Mouse (Mus musculus) kidney, postnatal 4 days (tissue): Measurements from ENCODE around the gene Tnik.

Experiments used
- DNase-seq, 2 experiments: peaks; one replicate each; pipeline ENCODE4 v3.0.0; 2021; ENCODE audit warnings: mixed read lengths in 2 of 2

The Tnik gene

DNA sequence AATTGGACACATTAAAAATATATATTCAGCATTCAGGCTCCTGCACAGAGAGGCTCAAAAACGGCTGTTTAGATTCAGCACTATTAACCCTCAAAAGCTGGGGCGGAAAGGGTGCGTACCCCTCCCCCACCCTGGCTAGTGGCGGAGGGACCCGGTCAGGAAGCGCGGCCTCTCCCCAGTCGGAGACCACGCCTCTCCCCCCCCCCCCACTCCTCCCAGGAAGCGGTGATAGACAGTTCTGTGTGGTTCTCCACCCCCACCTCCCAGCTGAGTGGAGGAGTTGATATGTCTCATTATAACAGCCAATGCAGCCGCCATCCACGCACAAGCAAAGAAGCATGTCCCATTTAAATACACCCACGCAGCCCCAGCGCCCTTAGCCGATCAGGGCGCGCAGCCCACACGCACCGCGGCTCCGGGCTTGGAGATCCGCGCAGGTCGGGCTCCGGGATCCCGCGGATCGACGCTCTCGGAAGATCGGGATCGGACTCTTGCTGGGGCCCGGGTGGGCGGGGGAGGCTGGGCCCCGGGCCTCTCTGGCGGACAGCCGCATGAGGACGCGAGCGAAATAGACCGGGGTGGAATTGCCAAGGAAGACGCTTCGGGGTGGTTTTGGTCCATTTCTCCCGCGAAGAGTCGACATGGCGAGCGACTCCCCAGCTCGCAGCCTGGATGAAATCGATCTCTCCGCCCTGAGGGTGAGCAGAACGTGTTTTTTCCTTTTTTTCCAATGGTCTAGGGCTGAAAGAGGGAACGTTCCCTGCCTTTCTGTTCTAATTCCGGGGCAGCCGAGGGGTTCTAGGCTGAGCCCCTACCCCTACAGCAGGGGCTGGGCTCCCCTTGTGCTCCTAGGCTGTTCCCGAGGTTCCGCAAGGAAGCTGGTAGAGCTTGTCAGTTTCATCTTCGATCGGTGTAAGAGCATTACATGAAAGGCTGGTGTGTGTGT lies at the start of gene Tnik:
Tnik (plus strand) TSS at position 213 of the 946 bp plus-strand sequence.
- DNase-seq = peak; percentile 67 to 79

DNA sequence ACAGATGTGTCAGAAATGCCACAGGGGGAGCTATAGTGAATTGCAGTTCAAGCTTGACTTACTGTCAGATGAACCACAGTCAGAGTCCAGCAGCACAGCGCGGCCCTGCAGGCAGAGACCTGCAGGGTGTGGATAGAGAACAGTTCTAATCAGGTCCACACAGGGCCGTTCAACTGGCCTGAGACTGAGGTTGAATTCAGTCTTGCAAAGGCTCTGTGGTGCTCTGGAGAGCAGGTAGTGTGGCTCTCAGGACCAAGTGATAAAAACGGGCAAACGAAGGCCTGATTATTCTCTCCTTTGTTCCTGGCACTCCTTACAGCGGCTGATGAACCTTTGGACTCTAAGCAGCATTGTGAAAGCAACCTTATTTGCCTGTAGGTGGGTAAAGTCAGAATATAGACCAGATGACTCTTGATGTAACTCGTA lies 48.1 kb upstream of the Tnik start:
- no peak for DNase-seq

DNA sequence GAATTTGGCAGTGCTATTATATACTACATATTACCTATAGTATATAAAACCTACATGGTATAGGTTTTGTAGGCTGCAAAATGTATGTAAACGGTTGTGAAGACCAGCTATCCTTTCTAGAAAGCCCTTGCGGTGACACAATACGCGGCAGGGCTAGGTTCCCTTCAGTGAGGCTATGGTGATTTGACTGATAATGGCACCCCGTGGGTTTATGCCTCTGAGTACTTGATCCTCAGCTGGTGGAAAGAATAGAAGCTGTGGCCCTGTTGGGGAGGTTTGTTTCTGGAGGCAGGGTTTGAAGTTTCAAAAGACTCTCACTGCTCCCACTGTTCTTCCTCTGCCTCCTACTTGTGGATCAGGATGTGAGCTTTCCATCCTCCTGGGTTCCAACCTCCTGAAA lies 46.0 kb upstream of the Tnik start:
- no peak for DNase-seq

DNA sequence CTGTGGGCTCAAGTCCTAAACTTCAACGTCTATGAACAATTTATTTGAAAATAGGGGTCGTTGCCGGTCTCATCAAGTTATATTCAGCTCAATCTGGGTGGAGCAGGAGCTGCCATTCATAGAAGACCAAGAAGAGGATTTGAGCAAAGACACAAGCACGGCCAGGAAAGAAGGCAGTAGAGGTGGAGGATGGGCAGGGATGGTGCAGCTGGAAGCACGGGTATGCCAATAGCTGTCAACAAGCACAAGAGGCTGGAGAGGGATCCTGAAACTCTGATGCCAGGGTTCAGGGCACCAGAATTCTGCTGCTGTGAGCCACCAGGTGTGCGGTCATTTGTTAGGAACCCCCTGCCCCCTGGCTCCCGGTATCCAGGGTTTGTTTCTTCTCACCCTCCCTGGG lies 43.5 kb upstream of the Tnik start:
- no peak for DNase-seq

DNA sequence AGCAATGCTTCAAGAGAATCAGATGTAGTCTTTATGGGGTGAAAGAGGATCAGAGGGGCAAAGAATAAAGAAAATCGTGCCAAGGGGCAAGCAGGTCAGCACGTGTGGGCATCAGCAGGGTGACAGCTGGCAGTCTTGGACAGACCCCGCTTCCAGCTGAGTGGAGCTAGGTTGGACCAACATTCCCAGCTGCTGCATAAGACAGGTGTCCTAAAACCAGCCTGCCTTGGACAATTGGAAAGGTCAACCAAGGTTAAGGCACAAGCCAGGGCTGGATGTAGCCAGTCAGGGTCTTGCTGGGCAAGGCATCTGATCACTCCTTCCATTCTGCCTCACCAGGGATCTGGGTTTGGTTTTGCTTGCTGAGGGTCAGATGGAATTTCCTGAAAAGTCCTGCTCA lies 43.0 kb upstream of the Tnik start:
- DNase-seq = no peak

DNA sequence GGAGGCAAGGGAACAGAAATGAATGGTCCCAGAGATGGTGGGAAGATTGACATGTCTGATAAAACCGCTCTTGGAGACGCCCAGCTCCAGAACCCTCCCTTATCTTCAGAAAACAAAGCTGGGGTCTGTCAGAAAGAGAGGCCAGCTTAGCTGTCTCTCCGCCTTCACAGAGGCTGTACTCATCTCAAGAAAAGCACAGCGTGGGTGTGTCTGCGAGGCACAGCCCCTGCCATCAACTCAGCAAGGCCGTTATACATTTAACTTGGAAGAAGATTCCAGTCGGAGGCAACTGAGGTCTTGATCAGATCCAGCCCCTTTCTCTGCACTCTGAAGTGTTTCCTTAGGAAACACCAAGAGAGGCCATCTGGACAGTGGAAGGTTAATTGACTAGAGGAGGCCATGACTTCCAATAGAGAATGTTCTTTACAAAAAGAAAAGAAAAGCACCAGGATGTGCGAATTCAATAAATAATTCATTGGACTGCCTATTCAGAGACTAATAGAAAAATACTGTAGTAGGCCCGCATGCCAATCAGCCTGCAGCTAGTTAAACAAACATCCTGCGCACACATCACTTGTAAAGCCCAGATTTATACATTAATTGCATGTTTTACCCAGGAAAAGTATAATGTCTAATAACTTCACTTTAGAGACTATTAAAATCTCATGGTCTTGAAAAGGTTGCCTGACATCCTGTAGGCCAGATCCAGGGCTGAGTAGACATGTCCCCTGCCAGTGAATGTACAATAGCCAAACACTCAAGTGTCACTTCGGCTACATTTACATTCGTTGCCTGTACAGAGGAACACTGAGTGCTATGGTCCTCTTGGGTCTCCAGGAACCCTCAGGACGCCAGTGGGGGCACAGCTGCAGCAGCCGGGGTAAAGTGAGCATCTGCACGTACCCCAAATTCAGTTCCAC lies 38.3 kb upstream of the Tnik start:
- no peak for DNase-seq

DNA sequence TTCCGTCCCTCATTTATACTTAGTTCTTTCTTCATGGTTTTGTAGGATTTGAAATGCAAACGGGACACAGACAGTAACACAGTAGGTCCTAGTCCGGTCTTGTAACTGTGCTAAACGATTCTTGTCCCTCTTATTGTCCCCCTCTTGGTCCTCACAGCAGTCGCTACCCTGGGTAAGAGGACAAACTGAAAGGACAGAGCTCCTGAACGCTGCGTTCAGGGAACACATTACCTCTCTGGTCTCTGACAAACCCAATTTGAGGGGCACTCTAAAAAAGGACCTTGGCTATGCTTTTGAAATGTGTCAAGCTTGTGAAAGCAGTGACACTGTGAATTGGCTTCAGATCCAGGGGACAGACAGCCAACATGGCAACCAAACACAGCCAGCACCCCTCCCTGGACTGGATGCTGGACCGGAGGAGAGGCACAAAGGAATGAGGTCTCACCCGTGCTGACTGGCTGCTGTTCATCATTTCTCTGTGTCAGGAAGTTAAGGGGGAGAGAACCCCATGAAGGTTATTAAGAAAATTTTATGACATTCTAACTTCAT lies 37.6 kb upstream of the Tnik start:
- no peak for DNase-seq

DNA sequence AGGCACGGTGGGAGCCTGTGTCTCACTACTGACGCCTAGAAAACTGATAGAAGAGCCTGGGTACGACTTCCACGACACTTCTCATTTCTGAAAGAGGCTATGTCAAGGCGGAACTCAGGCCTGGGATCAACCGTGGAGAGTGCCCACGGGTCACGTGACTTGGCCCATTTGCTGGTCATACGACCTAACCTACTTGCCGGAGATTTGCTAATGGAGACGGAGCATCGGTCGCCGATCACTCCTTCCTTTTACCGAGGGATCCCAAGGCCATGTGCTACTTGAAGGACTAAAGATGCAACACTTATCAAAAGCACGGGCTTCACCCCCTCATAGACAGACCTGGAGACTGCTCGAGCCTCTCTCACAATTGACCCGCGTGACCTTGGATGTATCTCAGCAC lies 36.8 kb upstream of the Tnik start:
- DNase-seq = no peak

DNA sequence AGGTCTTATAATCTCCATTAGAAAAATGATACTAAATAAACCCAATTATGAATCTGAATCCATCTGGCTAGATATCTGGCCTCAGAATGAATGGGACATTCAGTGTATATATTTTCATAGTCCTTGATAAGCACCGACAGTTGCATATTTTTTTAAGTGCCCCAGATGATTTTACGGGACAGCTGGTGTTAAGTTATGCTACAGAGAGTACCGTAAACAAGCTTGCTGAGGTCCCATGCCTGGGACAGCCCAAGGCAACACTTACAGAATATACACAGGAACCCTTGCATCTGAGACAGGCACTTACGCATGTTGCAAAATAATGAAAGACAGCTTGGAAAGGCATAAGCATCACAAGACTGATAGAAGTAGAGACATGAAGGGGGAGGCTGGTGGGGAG lies 34.1 kb upstream of the Tnik start:
- no peak for DNase-seq

DNA sequence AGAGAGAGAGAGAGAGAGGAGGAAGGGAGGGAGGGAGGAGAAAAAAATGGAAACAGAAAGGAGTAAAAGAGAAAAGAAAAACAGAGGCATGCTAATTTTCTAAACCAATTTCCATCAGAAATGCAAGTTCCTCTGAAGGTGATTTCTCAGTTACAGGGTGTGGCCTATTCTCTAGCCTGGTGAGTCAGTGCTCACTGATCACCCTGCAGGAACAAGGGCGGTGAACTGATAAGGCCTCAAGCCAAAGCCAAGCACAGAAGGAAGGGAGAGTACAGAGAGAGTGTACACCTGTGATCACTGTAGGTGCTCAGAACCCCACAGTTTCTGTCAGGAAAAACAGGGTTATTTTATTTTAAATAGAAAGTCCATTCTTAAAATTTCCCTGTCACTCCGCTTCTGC lies 33.5 kb upstream of the Tnik start:
- no peak for DNase-seq

DNA sequence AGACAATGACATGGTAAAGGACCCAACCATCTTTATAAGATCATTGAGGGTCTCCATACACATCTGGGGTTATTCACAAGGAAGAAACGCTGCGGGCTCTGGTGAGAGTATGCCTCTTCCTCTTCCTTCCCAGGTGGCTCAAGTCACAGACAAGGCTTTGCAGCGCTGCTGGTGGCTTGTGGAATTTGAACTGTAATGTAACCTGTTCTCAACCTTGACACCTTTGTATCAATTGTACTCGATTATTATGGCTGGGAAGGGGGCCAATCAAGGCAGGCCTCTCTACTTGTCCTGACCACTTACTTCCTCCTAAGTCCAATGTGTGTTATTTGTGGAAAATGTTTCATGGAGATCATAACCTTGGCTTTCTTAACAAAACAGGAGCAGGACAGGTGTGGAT lies 30.1 kb upstream of the Tnik start:
- DNase-seq = no peak

DNA sequence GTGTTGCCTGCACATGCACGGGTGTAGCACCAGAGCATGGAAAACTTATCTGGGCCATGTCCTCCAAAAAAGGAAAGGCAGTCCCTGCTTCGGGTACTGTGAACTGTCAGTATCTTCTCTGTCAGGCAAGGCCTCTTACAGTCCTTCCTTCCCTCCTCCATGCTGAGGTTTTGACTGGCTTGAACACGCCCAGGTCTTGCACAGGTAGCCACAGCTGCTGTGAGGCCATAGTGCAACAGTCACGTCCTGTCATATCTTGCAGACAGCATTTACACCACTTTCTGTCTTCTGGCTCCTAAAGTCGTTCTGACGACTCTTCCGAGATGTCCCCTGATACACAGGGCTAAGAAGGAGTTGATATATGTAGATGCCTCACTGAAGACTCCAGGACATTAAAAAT lies 28.8 kb upstream of the Tnik start:
- no peak for DNase-seq

DNA sequence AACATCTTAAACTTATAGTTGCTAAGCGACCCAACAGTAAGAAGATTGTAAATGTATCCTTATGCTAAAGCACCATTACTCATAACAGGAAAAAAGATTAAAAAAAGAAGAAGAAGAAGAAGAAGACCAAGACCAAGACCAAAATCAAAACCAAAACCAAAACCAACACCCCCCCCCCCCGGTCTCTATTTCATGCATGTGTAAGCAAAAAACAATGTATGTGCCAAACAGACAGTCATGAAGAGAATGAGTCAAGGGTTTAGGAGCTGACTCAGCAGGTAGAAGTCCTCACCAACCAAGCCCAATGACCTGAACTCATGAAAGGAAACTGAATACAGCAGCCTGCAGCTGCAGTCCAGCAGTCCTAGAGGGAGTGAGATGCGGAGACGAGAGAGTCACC lies 26.3 kb upstream of the Tnik start:
- DNase-seq = no peak

DNA sequence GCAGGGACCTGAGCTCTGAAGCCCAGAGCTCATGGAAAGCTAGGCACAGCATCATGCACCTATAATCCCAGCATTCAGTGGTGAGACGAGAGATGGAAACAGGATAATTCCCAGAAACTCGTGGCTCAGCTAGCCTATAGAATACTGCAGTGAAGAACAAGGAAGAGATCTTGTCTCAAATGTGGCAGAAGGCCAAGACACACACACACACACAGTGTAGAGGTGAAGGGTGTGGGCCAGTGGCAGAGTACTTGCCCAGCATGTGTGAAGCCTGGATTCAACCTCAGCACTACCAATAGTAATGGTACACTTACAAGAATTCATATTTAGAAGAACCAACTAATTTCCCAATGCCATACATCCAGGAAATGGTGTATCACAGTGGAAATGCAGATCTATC lies 24.9 kb upstream of the Tnik start:
- no peak for DNase-seq

DNA sequence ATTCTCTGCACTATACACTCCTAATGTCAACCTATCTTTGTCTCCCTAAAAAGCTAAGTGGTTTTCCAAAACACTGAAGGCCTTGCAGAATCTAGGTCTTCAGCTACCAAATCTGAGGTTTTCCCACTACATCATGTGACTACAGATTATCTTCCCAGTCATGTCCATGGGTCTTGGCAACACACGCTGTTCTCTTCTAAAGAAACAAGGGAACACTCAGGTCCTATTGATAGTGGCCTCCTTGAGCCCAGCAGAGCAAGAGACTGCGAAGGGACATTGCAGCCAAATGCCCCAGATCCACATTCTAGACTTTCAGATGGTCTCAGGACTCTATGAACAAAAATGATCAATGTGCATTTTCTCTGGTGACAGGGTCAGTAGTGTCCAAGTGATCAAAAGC lies 20.5 kb upstream of the Tnik start:
- no peak for DNase-seq

DNA sequence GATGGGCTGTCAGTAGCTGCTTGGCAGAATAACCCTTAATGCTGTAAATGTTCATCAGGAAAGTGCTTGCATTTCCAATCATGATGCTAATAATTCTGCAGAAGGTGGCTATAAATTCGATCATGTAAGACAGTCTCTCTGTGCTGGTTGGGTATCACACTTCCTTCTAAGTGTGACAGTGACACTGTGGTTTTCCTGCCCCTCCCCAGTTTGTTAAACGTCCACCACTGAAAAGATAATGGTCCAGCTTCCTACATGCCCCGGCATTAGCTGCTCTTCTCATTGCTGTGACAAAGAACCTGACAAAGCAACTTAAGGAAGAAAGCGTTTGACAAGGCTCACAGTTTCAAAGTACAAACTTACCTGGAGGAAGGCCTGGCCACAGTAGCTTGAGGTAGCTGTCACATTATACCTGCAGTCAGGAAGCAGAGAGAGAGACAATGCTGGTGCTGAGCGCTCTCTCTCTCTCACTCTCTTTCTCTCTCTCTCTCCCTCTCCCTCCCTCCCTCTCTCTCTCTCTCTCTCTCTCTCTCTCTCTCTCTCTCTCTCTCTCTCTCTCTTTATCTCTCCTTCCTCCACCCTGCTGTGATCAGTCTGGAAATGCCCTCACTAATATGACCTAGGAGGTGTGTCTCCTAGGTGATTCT lies 18.6 kb upstream of the Tnik start:
- DNase-seq = no peak

DNA sequence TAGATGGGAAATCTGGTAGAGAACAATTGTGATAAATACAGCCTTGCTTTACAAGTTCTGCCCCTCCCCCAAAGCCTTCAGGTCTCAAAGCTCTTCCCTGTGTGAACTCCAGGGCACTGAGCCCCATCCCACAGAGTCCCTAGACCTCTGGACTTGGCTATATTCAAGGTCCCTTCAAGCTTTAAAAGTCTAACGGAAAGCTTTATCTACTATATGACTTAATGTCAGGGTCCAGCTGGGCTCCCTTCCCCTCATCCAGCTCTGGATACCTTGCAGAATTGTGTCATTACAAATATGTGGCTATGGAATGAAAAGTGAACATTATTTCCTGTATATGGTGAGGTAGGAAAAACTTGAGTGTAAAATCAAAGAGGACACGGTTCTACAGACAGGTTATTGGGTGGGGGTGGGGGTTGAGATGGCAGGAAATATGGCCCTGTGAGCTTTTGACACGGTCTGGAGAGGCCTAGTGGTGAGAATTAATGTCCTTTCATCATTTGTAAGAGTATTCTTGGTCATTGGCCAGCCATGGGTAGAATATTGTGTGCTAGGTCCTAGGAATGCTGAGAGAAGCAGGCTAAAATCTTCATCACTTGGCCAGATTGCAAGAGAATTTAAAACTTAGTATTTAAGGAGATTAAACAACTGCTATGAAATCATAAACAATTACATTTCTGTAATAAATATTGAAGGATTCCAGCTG lies 14.6 kb upstream of the Tnik start:
- no peak for DNase-seq

DNA sequence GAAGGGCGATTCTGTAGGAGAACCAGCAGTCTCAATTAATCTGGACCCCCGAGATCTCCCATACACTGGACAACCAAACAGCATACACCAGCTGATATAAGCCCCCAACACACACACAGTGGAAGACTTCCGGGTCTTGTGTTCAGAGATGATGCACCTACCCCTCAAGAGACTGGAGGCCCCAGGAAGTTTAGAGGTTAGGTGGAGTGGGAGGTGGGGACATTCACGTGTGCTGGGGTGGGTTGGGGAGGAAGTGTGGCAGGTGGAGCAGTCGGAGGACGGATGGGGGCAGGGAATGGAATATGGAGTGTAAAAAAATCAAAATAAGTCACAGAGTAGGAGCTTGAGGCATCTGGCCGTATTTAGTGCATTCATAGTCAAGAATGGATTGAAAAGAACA lies 7.3 kb upstream of the Tnik start:
- DNase-seq = no peak

DNA sequence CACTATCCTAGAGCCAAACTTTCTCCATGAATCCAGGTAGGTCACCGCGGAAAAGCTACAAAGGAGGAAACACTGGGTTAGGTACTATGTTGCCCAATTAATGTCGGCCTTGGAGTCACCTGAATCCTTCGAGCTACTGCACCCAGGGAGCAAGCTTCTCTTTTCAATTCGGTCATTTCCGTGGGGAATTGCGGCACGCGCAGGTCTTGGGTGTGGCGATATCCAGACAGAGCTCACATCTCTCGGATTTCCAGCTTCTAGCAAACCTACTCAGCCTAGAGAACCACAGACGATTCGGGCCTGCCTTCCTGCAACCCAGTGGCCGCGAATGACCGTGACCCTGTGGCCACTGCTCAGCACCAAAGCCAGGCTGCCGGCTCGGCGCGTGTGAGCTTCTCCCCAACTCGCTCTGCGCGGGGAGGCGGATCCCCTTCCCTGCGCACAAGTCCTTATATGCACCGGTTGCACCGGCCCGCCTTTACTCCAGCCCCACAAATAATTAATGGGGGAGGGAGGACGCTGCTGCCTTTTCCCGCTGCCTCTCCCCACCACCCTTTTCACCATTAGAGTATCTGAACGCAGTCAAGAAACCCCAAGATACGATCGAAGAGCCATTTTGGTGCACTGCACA lies 528 bp upstream of the Tnik start:
- DNase-seq = peak; percentile 65 to 76

DNA sequence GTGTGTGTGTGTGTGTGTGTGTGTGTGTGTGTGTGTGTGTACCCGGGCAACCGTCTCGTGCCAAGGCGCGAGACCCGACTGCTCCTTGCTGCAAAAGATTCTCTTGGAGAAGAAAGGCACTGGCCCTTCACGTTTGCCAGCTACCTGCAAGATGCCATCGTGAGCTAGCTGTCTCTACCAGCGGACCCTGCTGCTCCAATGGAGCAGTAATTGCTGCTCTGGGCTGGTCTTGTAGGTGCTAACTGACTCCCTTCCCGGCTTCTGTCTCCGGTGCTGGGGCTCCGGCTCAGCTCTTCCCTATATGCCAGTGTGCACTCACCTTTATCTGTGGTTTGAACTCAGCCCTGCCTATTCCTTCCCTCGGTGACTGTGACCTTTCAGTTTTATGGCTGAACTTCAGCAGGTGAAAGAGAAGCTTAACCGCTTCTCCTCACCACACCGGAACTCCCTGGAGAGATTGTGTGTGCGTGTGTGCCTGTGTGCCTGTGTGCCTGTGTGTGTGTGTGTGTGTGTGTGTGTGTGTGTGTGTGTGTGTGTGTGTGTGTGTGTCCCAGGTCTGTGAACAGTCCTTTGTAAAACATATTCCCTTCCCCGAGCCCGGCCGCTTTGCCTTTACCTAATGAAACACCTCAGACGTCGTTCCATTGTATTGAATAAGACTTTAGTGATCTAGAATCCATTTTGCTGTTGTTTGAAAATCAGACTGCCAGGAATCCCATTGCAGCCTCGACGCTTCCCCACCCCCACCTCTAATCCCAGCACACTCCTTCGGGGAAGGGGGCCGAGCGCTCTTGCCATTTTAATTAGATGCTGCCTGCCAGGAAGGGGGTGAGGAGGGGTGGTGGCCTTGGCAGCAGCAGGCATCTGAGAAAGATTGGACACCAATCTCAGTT lies 1.2 kb downstream of the Tnik start:
- peak; percentile 33 to 47 for DNase-seq

DNA sequence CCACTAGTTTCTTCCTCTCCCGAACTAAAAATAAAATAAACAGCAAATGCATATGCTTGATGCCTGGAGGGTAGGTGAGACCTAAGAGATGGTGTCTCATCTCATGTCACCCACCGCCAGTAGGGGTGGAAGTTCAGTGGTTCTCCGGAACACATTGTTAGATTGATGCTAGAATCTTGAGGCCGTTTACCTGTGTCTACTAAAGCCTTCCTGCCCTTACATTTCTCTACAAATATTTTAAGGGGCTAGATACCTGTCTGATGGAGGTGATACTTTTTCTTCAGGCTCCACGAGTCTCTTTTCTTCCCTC lies 1.8 kb downstream of the Tnik start:
- DNase-seq = no peak
